Mouse (Mus musculus): Measurements from ENCODE around the gene Dapp1. TPM values are rescaled to one million over a fixed set of nuclear protein-coding genes. Genes with fewer than 3 reads are reported as not detected.

Gene Dapp1
- polyA plus RNA-seq, 1 experiment from 2014 or later, result 1.8 TPM

DNA sequence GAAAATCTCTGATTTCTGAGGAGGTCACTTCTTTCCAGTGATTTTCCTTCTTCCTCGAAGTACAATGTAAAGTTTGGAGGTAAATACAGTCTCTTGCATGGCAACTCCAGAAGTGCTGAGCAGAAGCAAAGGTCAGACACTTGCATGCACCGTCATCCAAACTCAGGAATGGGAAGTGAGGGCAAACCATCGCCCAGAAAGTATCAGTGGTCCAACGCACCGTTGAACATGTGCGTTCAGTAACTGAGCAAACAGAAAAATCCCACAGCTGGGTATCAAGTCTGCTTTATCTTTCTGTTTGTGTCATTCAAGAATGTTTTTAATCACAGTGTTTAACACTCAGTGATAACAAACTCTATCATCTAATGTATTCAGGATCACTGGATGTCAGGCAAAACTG, 21.2 kb upstream of the Dapp1 start:
- ATAC-seq (ENCODE audit: low FRiP score), result no peak
- 89% methylated on average over 6 of the region's 6 CpGs for WGBS
- peaks cover 9% of the 10 kb centered on the region; the same call in 1 of the 2 replicates for H3K4me1 ChIP-seq (replicated peaks)

DNA sequence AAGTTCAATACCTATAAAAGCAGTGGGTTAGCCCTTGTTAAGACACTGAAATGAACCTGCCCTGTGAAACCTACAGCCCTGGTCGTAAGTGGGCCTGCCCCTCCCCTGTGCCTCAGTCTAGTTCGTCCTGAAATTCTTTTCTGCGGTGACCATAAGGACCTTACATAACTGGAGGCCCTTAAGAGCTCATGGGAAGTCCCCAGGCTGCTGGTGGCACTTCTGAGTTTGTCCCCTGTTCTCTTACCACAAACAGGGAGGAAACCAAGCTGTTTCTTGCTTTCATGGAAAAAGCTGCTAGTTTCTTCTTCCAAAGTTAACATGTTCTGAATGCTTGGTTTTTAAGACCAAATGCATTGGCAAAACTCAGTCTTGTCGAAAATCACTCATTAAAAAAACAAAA, 20.5 kb upstream of the Dapp1 start:
- Histone ChIP-seq H3K9ac (no peak overlapping the region), H3K4me2 (no peak overlapping the region), H3K36me3 (no peaks in the 10 kb centered on the region), H3K27ac (no peak overlapping the region), H3K4me1 (replicated peaks) (peaks cover 9% of the 10 kb centered on the region; the same call in 1 of the 2 replicates), H3K9me3 (peaks cover 8% of the 10 kb centered on the region), H3K4me3 (no peak overlapping the region), H3K27me3 (no peaks in the 10 kb centered on the region)
- ATAC-seq (ENCODE audit: low FRiP score), result no peak
- WGBS, result 87% methylated on average over 4 of the region's 4 CpGs

More for the DNA sequence above, 21.2 kb upstream of the Dapp1 start:
- Histone ChIP-seq H3K4me3 (no peak overlapping the region), H3K9ac (no peak overlapping the region), H3K36me3 (no peaks in the 10 kb centered on the region), H3K27me3 (no peaks in the 10 kb centered on the region), H3K27ac (no peak overlapping the region), H3K4me2 (no peak overlapping the region), H3K9me3 (peaks cover 8% of the 10 kb centered on the region)

DNA sequence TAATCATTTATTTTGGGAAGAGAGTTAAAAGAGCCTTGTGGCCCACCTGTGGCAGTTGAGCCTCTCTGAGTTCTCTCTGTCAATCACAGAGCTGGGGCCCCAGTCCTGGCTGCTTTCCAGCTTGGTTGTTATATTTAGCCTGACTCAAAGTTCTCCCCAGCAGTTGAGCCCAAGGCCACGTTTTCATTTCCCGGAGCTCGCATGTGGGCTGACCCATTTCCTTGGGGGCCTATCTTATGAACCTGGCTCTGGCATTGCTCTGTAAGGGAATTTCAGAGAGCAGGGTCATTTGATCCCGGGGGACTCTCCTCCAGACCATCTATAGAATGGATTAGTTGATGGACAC, 19.4 kb upstream of the Dapp1 start:
- peaks cover 9% of the 10 kb centered on the region; the same call in 1 of the 2 replicates for H3K4me1 ChIP-seq (replicated peaks)
- H3K9ac ChIP-seq, result no peak overlapping the region
- no peak overlapping the region for H3K27ac ChIP-seq
- no peaks in the 10 kb centered on the region for H3K36me3 ChIP-seq
- H3K27me3 ChIP-seq, result no peaks in the 10 kb centered on the region
- no peak overlapping the region for H3K4me3 ChIP-seq
- WGBS, result 80% methylated on average over 4 of the region's 4 CpGs
- no peak overlapping the region for H3K4me2 ChIP-seq
- ATAC-seq (ENCODE audit: low FRiP score), result no peak
- peaks cover 8% of the 10 kb centered on the region for H3K9me3 ChIP-seq

DNA sequence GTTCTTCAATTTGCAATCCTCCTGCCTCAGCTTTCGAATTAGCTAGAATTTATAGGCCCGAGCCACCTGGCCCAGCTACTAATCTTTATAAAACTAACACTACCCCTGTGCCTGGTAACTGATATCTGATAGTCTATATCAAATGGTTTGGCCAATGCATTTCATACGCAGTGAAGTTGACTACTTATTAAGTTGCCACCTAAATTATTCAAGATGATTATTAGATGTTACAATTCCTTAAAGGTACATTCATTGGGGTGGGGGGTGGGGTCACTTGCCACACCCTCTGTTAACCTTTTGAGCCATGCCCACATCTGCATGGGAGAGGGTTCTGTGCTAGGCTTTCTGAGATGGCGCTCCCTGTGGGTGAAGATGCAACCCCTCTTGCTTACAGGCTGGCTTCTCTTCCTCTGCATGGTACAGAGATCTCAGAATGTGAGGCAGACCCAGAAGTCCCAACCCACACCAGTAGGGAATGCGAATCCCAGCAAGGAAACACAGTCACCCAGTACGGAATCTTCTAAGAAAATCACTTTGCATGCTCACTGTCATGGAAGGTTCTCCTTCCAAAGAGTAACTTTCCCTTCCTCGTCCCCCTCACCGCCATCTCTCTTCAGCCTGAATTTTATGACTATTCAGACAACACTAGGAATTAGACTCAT, 18.8 kb upstream of the Dapp1 start:
- no peak overlapping the region for H3K4me3 ChIP-seq
- WGBS, result 93% methylated on average over 8 of the region's 8 CpGs
- peaks cover 6% of the 10 kb centered on the region for H3K9me3 ChIP-seq
- H3K4me2 ChIP-seq, result no peak overlapping the region
- no peak overlapping the region for H3K9ac ChIP-seq
- H3K36me3 ChIP-seq, result no peaks in the 10 kb centered on the region
- ATAC-seq (ENCODE audit: low FRiP score), result no peak
- no peak overlapping the region for H3K27ac ChIP-seq
- no peaks in the 10 kb centered on the region for H3K27me3 ChIP-seq
- H3K4me1 ChIP-seq (replicated peaks), result peaks cover 9% of the 10 kb centered on the region; the same call in 1 of the 2 replicates

DNA sequence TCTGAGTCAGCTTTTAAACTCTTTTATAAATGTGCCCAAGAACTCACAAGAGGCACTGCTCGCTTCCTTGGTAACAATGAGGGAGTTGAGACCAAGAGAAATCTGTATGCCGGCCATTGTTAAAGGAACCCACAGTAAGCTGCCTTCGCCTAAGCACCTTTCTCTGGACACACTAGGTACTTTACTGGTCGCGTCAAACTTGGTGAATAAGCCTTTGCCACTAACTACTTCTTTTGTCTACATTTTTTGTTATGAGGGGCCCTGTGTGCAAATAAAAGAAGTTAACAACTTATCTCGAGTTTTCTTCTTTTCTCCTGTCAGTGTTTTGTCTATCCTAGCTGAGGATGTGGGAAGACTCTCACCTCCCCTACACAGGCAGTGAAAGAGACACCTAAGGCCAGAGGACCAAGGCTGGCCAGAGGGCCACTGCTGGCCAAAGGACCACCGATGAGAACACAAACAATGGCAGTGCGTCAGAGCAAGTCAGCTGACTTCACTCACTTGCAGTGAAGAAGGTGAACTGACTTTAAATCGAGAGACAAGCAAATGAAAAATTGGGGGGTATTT, 18.0 kb upstream of the Dapp1 start:
- Histone ChIP-seq H3K4me2 (no peak overlapping the region), H3K9ac (no peak overlapping the region), H3K36me3 (no peaks in the 10 kb centered on the region), H3K27ac (no peak overlapping the region), H3K9me3 (no peaks in the 10 kb centered on the region), H3K4me1 (replicated peaks) (peaks cover 9% of the 10 kb centered on the region; the same call in 1 of the 2 replicates), H3K4me3 (no peak overlapping the region), H3K27me3 (no peaks in the 10 kb centered on the region)
- ATAC-seq (ENCODE audit: low FRiP score), result no peak
- 61% methylated on average over 9 of the region's 9 CpGs for WGBS

DNA sequence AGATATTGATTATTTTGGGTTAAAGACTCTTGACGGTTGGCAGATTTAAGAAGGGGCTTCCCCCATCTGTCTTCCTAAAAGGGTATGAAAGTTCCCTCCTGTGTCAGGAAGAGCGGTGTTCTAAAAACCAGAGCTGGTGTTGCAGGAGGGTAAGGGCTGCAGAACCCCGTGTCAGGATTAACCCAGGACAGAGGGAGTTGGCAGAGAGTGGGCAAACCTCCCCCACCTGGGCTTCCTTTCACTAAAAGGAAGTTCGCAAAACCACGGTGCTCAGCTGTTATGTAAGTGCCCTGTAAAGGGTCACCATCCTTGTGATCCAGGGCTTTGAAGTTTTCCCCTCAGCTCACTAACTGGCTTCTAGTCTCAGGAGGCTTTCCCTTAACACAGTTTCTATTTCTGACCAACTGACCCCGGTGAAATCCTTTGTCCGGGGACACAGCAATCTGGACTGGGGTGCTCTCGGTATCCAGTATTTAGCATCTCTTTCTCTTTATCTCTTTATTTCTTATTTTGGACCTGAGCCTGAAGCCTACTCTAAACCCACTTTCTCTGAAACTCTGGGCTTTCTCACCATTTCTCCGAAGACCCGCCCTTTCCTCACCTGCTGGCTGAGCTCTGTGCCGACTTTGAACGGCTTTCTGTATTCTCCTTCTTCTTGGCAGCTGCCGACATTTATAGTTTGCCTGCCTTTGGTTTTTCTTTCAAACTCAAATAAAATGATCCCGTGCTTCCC, 17.3 kb upstream of the Dapp1 start:
- no peak overlapping the region for H3K27ac ChIP-seq
- peaks cover 9% of the 10 kb centered on the region; the same call in 1 of the 2 replicates for H3K4me1 ChIP-seq (replicated peaks)
- no peaks in the 10 kb centered on the region for H3K36me3 ChIP-seq
- no peaks in the 10 kb centered on the region for H3K9me3 ChIP-seq
- no peak for ATAC-seq (ENCODE audit: low FRiP score)
- H3K4me2 ChIP-seq, result no peak overlapping the region
- H3K9ac ChIP-seq, result no peak overlapping the region
- no peaks in the 10 kb centered on the region for H3K27me3 ChIP-seq
- H3K4me3 ChIP-seq, result no peak overlapping the region
- 73% methylated on average over 14 of the region's 14 CpGs for WGBS

DNA sequence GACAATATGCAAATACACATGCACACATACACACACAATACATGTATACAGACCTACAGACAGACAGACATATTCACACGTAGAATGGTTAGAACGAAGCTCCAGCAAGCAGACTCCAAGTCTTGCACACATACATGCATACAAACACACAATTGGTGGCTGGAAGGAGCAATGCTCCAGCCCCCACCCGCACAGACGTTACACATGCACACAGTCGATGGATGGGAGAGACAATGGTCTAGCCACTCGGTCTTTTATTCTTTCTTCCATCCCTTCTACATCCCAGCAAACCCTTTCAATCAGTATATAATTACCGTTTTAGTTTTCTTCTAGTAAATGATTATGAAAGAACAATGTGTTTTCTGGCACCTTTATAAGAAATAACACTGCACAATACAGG, 14.1 kb upstream of the Dapp1 start:
- Histone ChIP-seq H3K4me3 (no peak overlapping the region), H3K27ac (no peak overlapping the region), H3K4me1 (replicated peaks) (peaks cover 5% of the 10 kb centered on the region; the same call in 1 of the 2 replicates), H3K9me3 (no peaks in the 10 kb centered on the region), H3K9ac (no peak overlapping the region), H3K36me3 (no peaks in the 10 kb centered on the region), H3K27me3 (no peaks in the 10 kb centered on the region), H3K4me2 (no peak overlapping the region)
- ATAC-seq (ENCODE audit: low FRiP score), result no peak
- 64% methylated on average over 7 of the region's 7 CpGs for WGBS

DNA sequence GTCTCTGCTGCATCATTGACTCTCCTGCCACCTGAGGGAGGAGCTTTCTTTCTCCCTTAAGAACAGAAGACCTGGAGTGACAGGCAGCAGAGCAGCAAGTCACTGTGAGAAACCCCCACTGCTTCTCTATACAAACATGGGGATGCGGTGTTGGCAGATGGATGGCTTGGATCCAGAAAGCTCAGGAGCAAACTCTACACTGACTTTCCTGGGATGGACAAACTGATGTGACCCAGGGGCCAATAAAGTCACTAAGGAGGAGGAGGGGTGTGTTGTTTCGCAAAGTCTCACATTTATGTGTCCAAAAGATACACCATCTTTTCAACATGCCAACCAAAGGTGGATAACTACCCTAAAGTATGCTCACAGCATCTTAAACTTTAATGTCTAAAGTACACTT, 12.9 kb upstream of the Dapp1 start:
- Histone ChIP-seq H3K9ac (no peak overlapping the region), H3K27me3 (no peaks in the 10 kb centered on the region), H3K27ac (no peak overlapping the region), H3K4me2 (no peak overlapping the region), H3K4me3 (no peak overlapping the region), H3K36me3 (no peaks in the 10 kb centered on the region), H3K4me1 (replicated peaks) (peaks cover 5% of the 10 kb centered on the region; the same call in 1 of the 2 replicates), H3K9me3 (no peaks in the 10 kb centered on the region)
- ATAC-seq (ENCODE audit: low FRiP score), result no peak
- WGBS, result 85% methylated on average over 2 of the region's 2 CpGs

DNA sequence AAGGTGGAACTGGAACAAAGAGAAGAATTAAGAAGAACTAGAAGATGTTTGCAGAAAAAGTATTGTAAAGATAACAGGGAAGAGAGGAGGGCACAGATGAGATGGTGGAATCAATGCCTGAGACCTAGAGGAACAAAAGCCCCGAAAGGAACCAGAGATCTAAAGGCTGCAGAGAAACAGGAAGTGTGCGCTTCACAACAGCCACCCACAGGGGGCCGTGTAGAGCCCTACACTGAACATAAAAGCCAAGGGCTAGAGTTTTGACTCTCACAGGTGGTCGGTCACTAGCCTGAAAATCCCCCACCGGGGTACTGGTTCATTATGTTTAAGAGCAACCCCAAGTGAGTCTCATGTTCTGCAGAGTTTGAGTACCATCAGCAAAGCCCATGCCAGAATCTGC, 11.0 kb upstream of the Dapp1 start:
- WGBS, result 77% methylated on average over 5 of the region's 5 CpGs
- Histone ChIP-seq H3K4me2 (no peak overlapping the region), H3K9me3 (no peaks in the 10 kb centered on the region), H3K4me1 (replicated peaks) (no peaks in the 10 kb centered on the region; the same call in 1 of the 2 replicates), H3K4me3 (no peak overlapping the region), H3K36me3 (no peaks in the 10 kb centered on the region), H3K27ac (no peak overlapping the region), H3K27me3 (no peaks in the 10 kb centered on the region), H3K9ac (no peak overlapping the region)
- ATAC-seq (ENCODE audit: low FRiP score), result no peak

DNA sequence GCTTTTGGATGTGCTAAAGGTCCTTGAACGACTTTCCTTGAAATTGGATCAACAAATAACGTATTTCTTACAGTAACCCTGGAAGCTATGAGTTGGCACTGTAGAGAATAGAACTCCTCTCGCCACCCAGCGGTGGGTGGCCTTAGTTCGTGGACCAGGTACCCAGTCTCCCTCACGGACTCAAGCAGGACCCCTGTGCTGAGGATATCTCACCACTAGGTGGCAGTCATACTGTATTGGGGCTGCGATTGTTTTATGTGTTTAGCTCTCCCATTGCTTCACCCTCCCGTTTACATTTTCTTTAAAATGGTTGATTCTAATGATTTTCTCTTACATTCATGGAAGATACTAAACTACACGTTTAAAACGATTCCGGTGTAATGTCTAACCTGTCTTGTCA, 9.8 kb upstream of the Dapp1 start:
- no peak overlapping the region for H3K4me3 ChIP-seq
- no peaks in the 10 kb centered on the region for H3K27me3 ChIP-seq
- ATAC-seq (ENCODE audit: low FRiP score), result peak; percentile 69
- H3K36me3 ChIP-seq, result no peaks in the 10 kb centered on the region
- H3K27ac ChIP-seq, result no peak overlapping the region
- no peak overlapping the region for H3K4me2 ChIP-seq
- no peaks in the 10 kb centered on the region for H3K9me3 ChIP-seq
- no peaks in the 10 kb centered on the region; the same call in 1 of the 2 replicates for H3K4me1 ChIP-seq (replicated peaks)
- 19% methylated on average over 11 of the region's 11 CpGs for WGBS
- no peak overlapping the region for H3K9ac ChIP-seq

DNA sequence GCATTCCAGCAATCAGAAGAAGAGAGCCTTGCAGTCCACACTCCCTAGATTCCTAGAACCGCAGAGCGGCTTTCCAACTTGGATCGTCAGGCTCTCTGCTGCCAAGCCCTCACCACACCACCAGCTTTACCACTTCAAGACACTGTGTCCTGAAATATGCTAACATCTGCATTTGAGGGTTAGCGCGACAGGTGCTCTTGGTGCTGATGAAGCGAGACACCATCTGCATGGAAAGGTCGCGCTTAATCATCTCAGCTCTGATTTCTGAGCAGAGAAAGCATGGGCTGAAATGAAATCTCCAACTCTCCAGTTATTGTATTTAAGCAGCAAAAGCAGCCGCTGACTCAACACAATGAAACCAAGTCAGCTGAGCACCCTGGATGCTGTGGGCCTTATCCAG, 8.1 kb upstream of the Dapp1 start:
- H3K27ac ChIP-seq, result no peak overlapping the region
- 93% methylated on average over 9 of the region's 9 CpGs for WGBS
- H3K4me2 ChIP-seq, result no peak overlapping the region
- H3K27me3 ChIP-seq, result no peaks in the 10 kb centered on the region
- H3K9me3 ChIP-seq, result no peaks in the 10 kb centered on the region
- H3K36me3 ChIP-seq, result no peaks in the 10 kb centered on the region
- H3K4me3 ChIP-seq, result no peak overlapping the region
- no peaks in the 10 kb centered on the region for H3K4me1 ChIP-seq (replicated peaks)
- no peak for ATAC-seq (ENCODE audit: low FRiP score)
- no peak overlapping the region for H3K9ac ChIP-seq

DNA sequence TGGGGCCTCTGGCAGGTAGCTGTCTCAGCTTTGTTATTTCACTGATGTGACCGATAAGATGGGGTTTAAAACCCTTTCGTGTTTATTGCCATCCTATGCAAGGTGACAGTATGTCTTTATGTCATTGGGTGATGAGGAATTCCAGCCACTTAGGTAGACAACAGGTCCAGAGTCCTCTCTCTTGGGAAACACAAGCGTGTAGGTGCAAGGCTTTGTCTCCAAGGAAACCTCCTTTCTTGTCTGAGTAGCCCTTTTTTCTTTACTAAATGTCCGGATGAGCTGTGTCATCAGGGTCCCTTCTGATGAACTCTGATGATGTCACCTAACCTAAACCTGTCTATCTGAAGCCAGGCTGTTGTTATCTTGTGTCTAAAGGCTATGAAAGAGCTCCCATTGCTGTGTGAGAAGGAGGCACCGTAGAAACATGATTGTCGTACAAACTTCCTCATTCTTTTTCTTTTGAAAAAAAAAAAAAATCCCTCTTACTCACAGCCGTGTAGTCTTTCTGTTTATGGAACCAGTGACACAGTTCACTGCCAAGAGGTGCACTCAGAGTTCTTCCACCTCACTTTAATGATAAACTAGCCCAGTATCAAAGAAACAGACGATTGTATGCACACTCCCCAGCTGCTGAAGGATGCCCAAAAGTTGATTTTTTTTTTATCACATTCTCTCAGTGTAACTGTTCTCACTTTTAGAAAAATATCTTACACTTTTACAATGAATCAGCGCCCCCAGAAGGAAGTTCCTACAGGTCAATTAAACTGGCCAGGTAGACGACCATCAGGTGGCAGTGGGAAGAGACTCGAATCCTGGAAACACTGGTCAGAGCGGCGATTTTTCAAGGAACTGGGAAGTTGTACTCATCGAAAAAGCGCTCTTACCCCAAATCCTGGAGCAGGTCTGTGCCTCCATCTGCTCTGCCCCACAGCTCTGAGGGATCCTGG, 637 bp downstream of the Dapp1 start:
- no peak overlapping the region for H3K27ac ChIP-seq
- H3K4me1 ChIP-seq (replicated peaks), result peaks cover 20% of the 10 kb centered on the region
- H3K27me3 ChIP-seq, result no peaks in the 10 kb centered on the region
- no peak for ATAC-seq (ENCODE audit: low FRiP score)
- no peaks in the 10 kb centered on the region for H3K9me3 ChIP-seq
- H3K4me3 ChIP-seq, result peak overlapping the region; percentile 21; the same call in 1 of the 2 replicates
- 44% methylated on average over 15 of the region's 15 CpGs for WGBS
- no peaks in the 10 kb centered on the region for H3K36me3 ChIP-seq
- peak overlapping the region; percentile 46 for H3K4me2 ChIP-seq
- H3K9ac ChIP-seq, result peak overlapping the region; percentile 49; the same call in 1 of the 2 replicates

All from hindbrain, embryonic 13.5 days (tissue).